Mouse (Mus musculus) cerebellum, postnatal 10 days (tissue): ENCODE results near the gene Lypd6b.

Source experiments
- DNase-seq, 2 experiments: peaks; one replicate each; pipeline ENCODE4 v3.0.0; 2021; ENCODE audit warnings: mixed read lengths in 2 of 2

Gene Lypd6b

GRCm38 (mm10) chr2:49880507-49880906, 93.0 kb downstream of the Lypd6b start:
- DNase-seq = no peak

- DNase-seq = no peak
Measured at GRCm38 (mm10) chr2:49881002-49881401, 93.5 kb downstream of the Lypd6b start.

GRCm38 (mm10) chr2:49882461-49882860, 95.0 kb downstream of the Lypd6b start:
- no peak for DNase-seq

- no peak for DNase-seq
Measured at GRCm38 (mm10) chr2:49883990-49884389, 96.5 kb downstream of the Lypd6b start.

GRCm38 (mm10) chr2:49886209-49886608, 98.7 kb downstream of the Lypd6b start:
- DNase-seq = no peak

GRCm38 (mm10) chr2:49888346-49888745, 100.9 kb downstream of the Lypd6b start:
- no peak for DNase-seq

GRCm38 (mm10) chr2:49890727-49891126, 103.2 kb downstream of the Lypd6b start:
- DNase-seq = peak in 1 of 2 experiments; percentile 16

- no peak for DNase-seq
Measured at GRCm38 (mm10) chr2:49909838-49910407, 122.4 kb downstream of the Lypd6b start.

- no peak for DNase-seq
Measured at GRCm38 (mm10) chr2:49911296-49912034, 124.0 kb downstream of the Lypd6b start.

- DNase-seq = no peak
Measured at GRCm38 (mm10) chr2:49912261-49912895, 124.9 kb downstream of the Lypd6b start.

GRCm38 (mm10) chr2:49917489-49917888, 130.0 kb downstream of the Lypd6b start:
- no peak for DNase-seq

- no peak for DNase-seq
Measured at GRCm38 (mm10) chr2:49918132-49918531, 130.6 kb downstream of the Lypd6b start.

GRCm38 (mm10) chr2:49918692-49919091, 131.2 kb downstream of the Lypd6b start:
- no peak for DNase-seq

- DNase-seq = no peak
Measured at GRCm38 (mm10) chr2:49921948-49922347, 134.5 kb downstream of the Lypd6b start.

GRCm38 (mm10) chr2:49922810-49923209, 135.3 kb downstream of the Lypd6b start:
- peak; percentile 31 to 33 for DNase-seq

- no peak for DNase-seq
Measured at GRCm38 (mm10) chr2:49926186-49926585, 138.7 kb downstream of the Lypd6b start.

GRCm38 (mm10) chr2:49927362-49927761, 139.9 kb downstream of the Lypd6b start:
- no peak for DNase-seq

- DNase-seq = no peak
Measured at GRCm38 (mm10) chr2:49929931-49930330, 142.4 kb downstream of the Lypd6b start.

GRCm38 (mm10) chr2:49937621-49938020, 150.1 kb downstream of the Lypd6b start:
- no peak for DNase-seq

- no peak for DNase-seq
Measured at GRCm38 (mm10) chr2:49938246-49938645, 150.8 kb downstream of the Lypd6b start.

- DNase-seq = peak in 1 of 2 experiments; percentile 10
Measured at GRCm38 (mm10) chr2:49940372-49940771, 152.9 kb downstream of the Lypd6b start.

GRCm38 (mm10) chr2:49942100-49942499, 154.6 kb downstream of the Lypd6b start:
- DNase-seq = no peak

GRCm38 (mm10) chr2:49951681-49952080, 164.2 kb downstream of the Lypd6b start:
- no peak for DNase-seq
